Mouse (Mus musculus): ENCODE results near the gene Cd40.
A peak's percentile ranks its signal among the peaks of the same experiment; 100 is the strongest.

The Cd40 gene

GRCm38 (mm10) chr2:165054888-165055852 is at the start of gene Cd40:
Gene Cd40 (plus strand): TSS chr2:165055627.
- DNase-seq (ENCODE audit: low spot score in 2 of 2): no peak

GRCm38 (mm10) chr2:165006813-165007212 is 48.6 kb upstream of the Cd40 start:
- no peak for DNase-seq (ENCODE audit: low spot score in 2 of 2)

GRCm38 (mm10) chr2:165007986-165008385 is 47.4 kb upstream of the Cd40 start:
- no peak for DNase-seq (ENCODE audit: low spot score in 2 of 2)

GRCm38 (mm10) chr2:165009161-165009560 is 46.3 kb upstream of the Cd40 start:
- no peak for DNase-seq (ENCODE audit: low spot score in 2 of 2)

GRCm38 (mm10) chr2:165009581-165009980 is 45.8 kb upstream of the Cd40 start:
- DNase-seq (ENCODE audit: low spot score in 2 of 2): no peak

GRCm38 (mm10) chr2:165010351-165010750 is 45.1 kb upstream of the Cd40 start:
- no peak for DNase-seq (ENCODE audit: low spot score in 2 of 2)

GRCm38 (mm10) chr2:165014935-165015334 is 40.5 kb upstream of the Cd40 start:
- no peak for DNase-seq (ENCODE audit: low spot score in 2 of 2)

- DNase-seq (ENCODE audit: low spot score in 2 of 2): no peak
Observed at GRCm38 (mm10) chr2:165020490-165020889, 34.9 kb upstream of the Cd40 start.

GRCm38 (mm10) chr2:165027163-165027562 is 28.3 kb upstream of the Cd40 start:
- no peak for DNase-seq (ENCODE audit: low spot score in 2 of 2)

- DNase-seq (ENCODE audit: low spot score in 2 of 2): no peak
Observed at GRCm38 (mm10) chr2:165032533-165032932, 22.9 kb upstream of the Cd40 start.

- DNase-seq (ENCODE audit: low spot score in 2 of 2): no peak
Observed at GRCm38 (mm10) chr2:165033306-165033705, 22.1 kb upstream of the Cd40 start.

- peak; percentile 95 to 96 for DNase-seq (ENCODE audit: low spot score in 2 of 2)
Observed at GRCm38 (mm10) chr2:165034131-165035057, 21.0 kb upstream of the Cd40 start, which contains the start of gene Ncoa5. Gene Ncoa5 (minus strand): TSS chr2:165034867.

GRCm38 (mm10) chr2:165035058-165035431 is 20.4 kb upstream of the Cd40 start:
- no peak for DNase-seq (ENCODE audit: low spot score in 2 of 2)

GRCm38 (mm10) chr2:165037415-165037814 is 18.0 kb upstream of the Cd40 start:
- DNase-seq (ENCODE audit: low spot score in 2 of 2): no peak

- no peak for DNase-seq (ENCODE audit: low spot score in 2 of 2)
Observed at GRCm38 (mm10) chr2:165042126-165042525, 13.3 kb upstream of the Cd40 start.

- no peak for DNase-seq (ENCODE audit: low spot score in 2 of 2)
Observed at GRCm38 (mm10) chr2:165043090-165043636, 12.3 kb upstream of the Cd40 start.

GRCm38 (mm10) chr2:165043729-165044128 is 11.7 kb upstream of the Cd40 start:
- no peak for DNase-seq (ENCODE audit: low spot score in 2 of 2)

- DNase-seq (ENCODE audit: low spot score in 2 of 2): no peak
Observed at GRCm38 (mm10) chr2:165049044-165049443, 6.4 kb upstream of the Cd40 start.

GRCm38 (mm10) chr2:165050826-165051548 is 4.4 kb upstream of the Cd40 start:
- no peak for DNase-seq (ENCODE audit: low spot score in 2 of 2)

- no peak for DNase-seq (ENCODE audit: low spot score in 2 of 2)
Observed at GRCm38 (mm10) chr2:165051566-165051965, 3.9 kb upstream of the Cd40 start.

- DNase-seq (ENCODE audit: low spot score in 2 of 2): no peak
Observed at GRCm38 (mm10) chr2:165055905-165056304, 478 bp downstream of the Cd40 start.

Measured in frontal cortex, postnatal 25 days (tissue).